Comparison of ENCODE assay signal across 7 mouse cellular contexts in the genomic region with DNA sequence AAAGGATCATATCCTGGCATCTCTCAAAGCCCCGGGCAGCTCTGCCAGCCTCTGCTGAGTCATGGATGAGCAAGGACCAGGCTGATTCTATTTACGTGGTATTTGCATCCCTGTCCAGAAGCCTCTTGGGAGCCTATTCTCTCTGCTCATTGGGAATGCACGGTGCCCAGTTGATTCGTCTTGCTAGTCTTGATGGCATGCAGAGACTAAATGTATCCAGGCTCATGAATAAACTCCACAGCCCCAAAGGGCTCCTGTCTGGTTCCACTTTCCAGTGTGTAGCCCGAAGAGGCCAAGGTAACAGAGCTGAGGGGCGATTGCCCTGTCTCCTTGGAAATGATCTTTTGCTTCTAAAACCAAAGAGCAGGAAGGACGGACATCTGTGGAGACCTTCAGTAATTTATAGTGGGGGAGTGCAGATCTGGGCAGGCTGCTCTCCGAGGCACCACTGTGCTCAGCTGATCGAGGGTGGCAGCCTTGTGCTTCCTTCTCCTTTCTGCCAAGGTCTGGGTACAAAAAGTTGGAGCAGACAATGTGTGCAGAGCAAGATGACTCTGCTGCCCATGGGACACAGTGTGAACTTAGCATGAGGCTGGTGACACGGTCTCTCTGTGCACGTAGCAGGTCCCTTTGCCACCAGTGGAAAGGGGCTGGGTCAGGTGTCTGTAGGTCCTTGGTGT.
DNase-seq lines count a peak whose midpoint lies in the region; ATAC-seq lines count a peak whose summit lies in the region.

No protein-coding gene starts in this region.

- no peaks in the 10 kb centered on the region for H3K36me3 ChIP-seq in embryonic facial prominence, embryonic 12.5 days
- no peaks in the 10 kb centered on the region for H3K36me3 ChIP-seq in hindbrain, embryonic 14.5 days (replicated peaks; ENCODE audit: control insufficient read depth, insufficient read depth)
- H3K36me3 ChIP-seq in midbrain, embryonic 11.5 days (ENCODE audit: control insufficient read depth, insufficient read depth, low read length): no peaks in the 10 kb centered on the region

- H3K9me3 ChIP-seq in embryonic facial prominence, embryonic 12.5 days: no peaks in the 10 kb centered on the region
- H3K9me3 ChIP-seq in hindbrain, embryonic 14.5 days (ENCODE audit: control insufficient read depth, low read length): no peaks in the 10 kb centered on the region
- H3K9me3 ChIP-seq in midbrain, embryonic 11.5 days (ENCODE audit: control insufficient read depth, low read length): no peaks in the 10 kb centered on the region

- H3K9ac ChIP-seq in embryonic facial prominence, embryonic 12.5 days: no peak overlapping the region
- H3K9ac ChIP-seq in hindbrain, embryonic 14.5 days: peak overlapping the region; percentile 58
- peak overlapping the region; percentile 65; the same call in 1 of the 2 replicates for H3K9ac ChIP-seq in midbrain, embryonic 11.5 days (ENCODE audit: low read length)

- no peak for ATAC-seq in embryonic facial prominence, embryonic 12.5 days (ENCODE audit: insufficient number of reproducible peaks, insufficient read depth, low FRiP score, low TSS enrichment)
- peak; percentile 52 for ATAC-seq in hindbrain, embryonic 14.5 days (ENCODE audit: low FRiP score)
- ATAC-seq in midbrain, embryonic 11.5 days (ENCODE audit: low FRiP score): peak; percentile 83
- no peak for ATAC-seq in inflammation-experienced regulatory T-cells, adult 6 months

- peak overlapping the region; percentile 93 for H3K27ac ChIP-seq in embryonic facial prominence, embryonic 12.5 days
- peak overlapping the region; percentile 95 for H3K27ac ChIP-seq in hindbrain, embryonic 14.5 days
- peak overlapping the region; percentile 87; the same call in 1 of the 2 replicates for H3K27ac ChIP-seq in midbrain, embryonic 11.5 days (ENCODE audit: low read depth, low read length)

- peak; percentile 100 for DNase-seq in MN1 (ENCODE audit: low spot score)
- peak; percentile 80 to 87 for DNase-seq in adrenal gland, adult (ENCODE audit: inconsistent age in 2 of 2, low spot score in 1 of 2)
- peak; percentile 60 for DNase-seq in hindbrain, embryonic 14.5 days (ENCODE audit: low spot score)
- DNase-seq in midbrain, embryonic 11.5 days (ENCODE audit: low spot score, missing footprints): peak; percentile 92
- DNase-seq in gastrocnemius, postnatal 4 days (ENCODE audit: low spot score in 2 of 2): no peak

- H3K4me2 ChIP-seq in embryonic facial prominence, embryonic 12.5 days (replicated peaks): peak overlapping the region; percentile 75
- H3K4me2 ChIP-seq in hindbrain, embryonic 14.5 days (replicated peaks): peak overlapping the region; percentile 63
- H3K4me2 ChIP-seq in midbrain, embryonic 11.5 days: peak overlapping the region; percentile 73

- H3K27me3 ChIP-seq in embryonic facial prominence, embryonic 12.5 days: no peaks in the 10 kb centered on the region
- no peaks in the 10 kb centered on the region for H3K27me3 ChIP-seq in hindbrain, embryonic 14.5 days (ENCODE audit: control insufficient read depth, insufficient read depth, low read length)
- 0 out of 2 replicates have a peak, but pooled peaks cover 2% of the 10 kb centered on the region for H3K27me3 ChIP-seq in midbrain, embryonic 11.5 days (ENCODE audit: control insufficient read depth, insufficient read depth, low read length)

- 49% methylated on average over 11 of the region's 11 CpGs for WGBS in embryonic facial prominence, embryonic 12.5 days
- 29% methylated on average over 11 of the region's 11 CpGs for WGBS in hindbrain, embryonic 14.5 days
- WGBS in midbrain, embryonic 11.5 days: 35% methylated on average over 11 of the region's 11 CpGs

- no peak overlapping the region for H3K4me3 ChIP-seq in embryonic facial prominence, embryonic 12.5 days
- H3K4me3 ChIP-seq in hindbrain, embryonic 14.5 days (replicated peaks; ENCODE audit: low read length): peak overlapping the region; percentile 29; the same call in 1 of the 2 replicates
- no peak overlapping the region; the same call in 1 of the 2 replicates for H3K4me3 ChIP-seq in midbrain, embryonic 11.5 days (ENCODE audit: low read depth, low read length)

- peaks cover 37% of the 10 kb centered on the region for H3K4me1 ChIP-seq in embryonic facial prominence, embryonic 12.5 days
- peaks cover 20% of the 10 kb centered on the region for H3K4me1 ChIP-seq in hindbrain, embryonic 14.5 days (replicated peaks; ENCODE audit: control insufficient read depth, insufficient read depth, low read length)
- peaks cover 20% of the 10 kb centered on the region for H3K4me1 ChIP-seq in midbrain, embryonic 11.5 days (ENCODE audit: control insufficient read depth, insufficient read depth, low read length)

Comparison
In these comparisons a context has a peak if more than half of its experiments do, and no peak if none do; other contexts are left out.
1. DNase-seq: peak in MN1 (single experiment), adrenal gland, adult (2 of 2), hindbrain, embryonic 14.5 days (single experiment) and midbrain, embryonic 11.5 days (single experiment); none in gastrocnemius, postnatal 4 days (0 of 2).
2. ATAC-seq: peak in hindbrain, embryonic 14.5 days (single experiment) and midbrain, embryonic 11.5 days (single experiment); none in embryonic facial prominence, embryonic 12.5 days (single experiment) and inflammation-experienced regulatory T-cells, adult 6 months (single experiment).
3. Peak in every context shown above with its lines, with median percentiles within 50 percentile points of each other: H3K27ac ChIP-seq and H3K4me2 ChIP-seq.